ENCODE assay signal across 12 mouse cellular contexts in the genomic region with DNA sequence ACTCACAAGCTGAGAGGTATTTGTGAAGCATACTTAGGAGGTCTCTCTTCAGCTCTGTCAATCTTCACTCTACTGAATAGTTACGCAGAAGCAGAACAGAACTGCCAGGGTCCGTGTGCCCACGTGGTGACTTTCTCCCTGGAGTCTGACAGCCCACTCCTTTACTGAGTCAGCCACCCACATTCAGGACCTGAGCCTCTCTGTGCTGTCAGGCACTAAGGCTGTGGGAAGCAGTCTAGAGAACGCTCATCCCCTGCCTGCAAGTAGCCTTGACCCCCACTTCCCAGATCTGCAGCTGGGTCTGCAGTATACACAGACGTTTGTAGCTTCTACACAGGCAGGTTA.
A peak's percentile ranks its signal among the peaks of the same experiment; 100 is the strongest.
DNase-seq lines count a peak whose midpoint lies in the region; ATAC-seq and TF ChIP-seq lines count a peak whose summit lies in the region.
"Had no signal": no experiment of that assay in that cellular context is flagged by ENCODE, and none has a peak within 500 bp of the region (broad histone marks: within the 10 kb centered on the region; RNA-seq: fewer than 3 reads in every experiment).

No protein-coding gene starts in this region.

- H3K4me3 ChIP-seq in gastrocnemius, adult 2 months, result no peak overlapping the region
- no peak overlapping the region for H3K4me3 ChIP-seq in intestine, embryonic 15.5 days (replicated peaks)
- no peak overlapping the region for H3K4me3 ChIP-seq in intestine, embryonic 16.5 days (ENCODE audit: low read length)
- H3K4me3 ChIP-seq in lung, embryonic 15.5 days, result no peak overlapping the region
- H3K4me3 ChIP-seq in olfactory bulb, adult 2 months (ENCODE audit: insufficient read depth, low read depth, low read length), result no peak overlapping the region
- H3K4me3 ChIP-seq: embryonic facial prominence, embryonic 13.5 days had no signal

- no peak overlapping the region for H3K9ac ChIP-seq in intestine, embryonic 15.5 days
- no peak overlapping the region for H3K9ac ChIP-seq in intestine, embryonic 16.5 days (ENCODE audit: low read depth, low read length)
- no peak overlapping the region for H3K9ac ChIP-seq in lung, embryonic 15.5 days
- H3K9ac ChIP-seq: embryonic facial prominence, embryonic 13.5 days had no signal

- no peak for TF ChIP-seq CTCF in gastrocnemius, adult 2 months (IDR thresholded peaks at IDR 0.05)
- TF ChIP-seq CTCF in olfactory bulb, adult 2 months (IDR thresholded peaks at IDR 0.05; ENCODE audit: insufficient read depth, low read depth, low read length), result no peak

- H3K4me1 ChIP-seq in intestine, embryonic 15.5 days (replicated peaks), result peaks cover 20% of the 10 kb centered on the region
- peaks cover 21% of the 10 kb centered on the region for H3K4me1 ChIP-seq in intestine, embryonic 16.5 days (ENCODE audit: control insufficient read depth, insufficient read depth, low read length)
- H3K4me1 ChIP-seq in lung, embryonic 15.5 days, result peaks cover 54% of the 10 kb centered on the region
- peaks cover 50% of the 10 kb centered on the region for H3K4me1 ChIP-seq in olfactory bulb, adult 2 months (ENCODE audit: control insufficient read depth, insufficient read depth, low read length)

- no peak for DNase-seq in gastrocnemius, adult 2 months
- no peak for DNase-seq in gastrocnemius, postnatal 36 days
- DNase-seq in lung, postnatal 25 days (ENCODE audit: low spot score), result no peak
- DNase-seq in cerebellum, adult 11 months, result no peak
- DNase-seq: cerebellum, postnatal 14 days; thymus, postnatal 36 days had no signal

- WGBS in intestine, embryonic 15.5 days, result 69% methylated on average over 5 of the region's 5 CpGs
- WGBS in intestine, embryonic 16.5 days, result 67% methylated on average over 5 of the region's 5 CpGs
- WGBS in lung, embryonic 15.5 days, result 40% methylated on average over 5 of the region's 5 CpGs
- 36% methylated on average over 5 of the region's 5 CpGs for WGBS in olfactory bulb, adult 2 months

- intact Hi-C loops in gastrocnemius, adult 2 months (cut with DNase I), result no loop called here
- intact Hi-C loops in gastrocnemius, postnatal 36 days (cut with DNase I), result no loop called here

- no peak overlapping the region for H3K4me2 ChIP-seq in intestine, embryonic 15.5 days (replicated peaks)
- no peak overlapping the region for H3K4me2 ChIP-seq in intestine, embryonic 16.5 days (ENCODE audit: low read depth, low read length)
- H3K4me2 ChIP-seq in lung, embryonic 15.5 days, result no peak overlapping the region
- H3K4me2 ChIP-seq: embryonic facial prominence, embryonic 13.5 days; liver, embryonic 11.5 days had no signal

- no peak for TF ChIP-seq POLR2A in olfactory bulb, adult 2 months (IDR thresholded peaks at IDR 0.05; ENCODE audit: insufficient read depth, low read depth, low read length)

- no peak for ATAC-seq in intestine, embryonic 15.5 days
- no peak for ATAC-seq in intestine, embryonic 16.5 days
- ATAC-seq in lung, embryonic 15.5 days (ENCODE audit: borderline replicate concordance, extremely low read depth, low FRiP score, low TSS enrichment), result peak; percentile 27

- no peaks in the 10 kb centered on the region; the same call in 1 of the 2 replicates for H3K36me3 ChIP-seq in intestine, embryonic 15.5 days
- no peaks in the 10 kb centered on the region; the same call in 1 of the 2 replicates for H3K36me3 ChIP-seq in intestine, embryonic 16.5 days (ENCODE audit: control insufficient read depth, insufficient read depth, low read length)
- H3K36me3 ChIP-seq in lung, embryonic 15.5 days, result peaks cover 35% of the 10 kb centered on the region

- H3K9me3 ChIP-seq in intestine, embryonic 15.5 days, result no peaks in the 10 kb centered on the region
- H3K9me3 ChIP-seq in intestine, embryonic 16.5 days (ENCODE audit: control insufficient read depth, low read length), result no peaks in the 10 kb centered on the region
- no peaks in the 10 kb centered on the region for H3K9me3 ChIP-seq in lung, embryonic 15.5 days
- H3K9me3 ChIP-seq: embryonic facial prominence, embryonic 13.5 days had no signal

- no peaks in the 10 kb centered on the region for H3K27me3 ChIP-seq in intestine, embryonic 15.5 days (replicated peaks)
- no peaks in the 10 kb centered on the region for H3K27me3 ChIP-seq in intestine, embryonic 16.5 days (replicated peaks; ENCODE audit: control insufficient read depth, insufficient read depth, low read length)
- no peaks in the 10 kb centered on the region for H3K27me3 ChIP-seq in lung, embryonic 15.5 days
- H3K27me3 ChIP-seq: embryonic facial prominence, embryonic 13.5 days had no signal

- H3K27ac ChIP-seq in gastrocnemius, adult 2 months, result peak overlapping the region; percentile 90
- 0 out of 2 replicates have a peak overlapping the region, but pooled peaks have one; percentile 32 for H3K27ac ChIP-seq in intestine, embryonic 15.5 days
- no peak overlapping the region for H3K27ac ChIP-seq in intestine, embryonic 16.5 days (ENCODE audit: low read length)
- H3K27ac ChIP-seq in lung, embryonic 15.5 days, result peak overlapping the region; percentile 94
- peak overlapping the region; percentile 66 for H3K27ac ChIP-seq in olfactory bulb, adult 2 months (ENCODE audit: insufficient read depth, low read depth, low read length)
- H3K27ac ChIP-seq: embryonic facial prominence, embryonic 13.5 days had no signal
